Mouse (Mus musculus): Measurements from ENCODE around the gene Mtfp1. TPM values are rescaled to one million over a fixed set of nuclear protein-coding genes. Genes with fewer than 3 reads are reported as not detected.
A peak's percentile ranks its signal among the peaks of the same experiment; 100 is the strongest.
"Not testable (repeated sequence)": the region's sequence is repeated elsewhere in the genome, so short reads cannot be mapped to it uniquely, and the experiment has no call there.

Gene Mtfp1
- total RNA-seq, 4 experiments from 2014 or later: 37.5 to 49.4 (median 44.0) TPM

- no peak for DNase-seq (ENCODE audit: low spot score in 2 of 2)
Measured at GRCm38 (mm10) chr11:4115407-4115806, 20.2 kb upstream of the Mtfp1 start.

DNA sequence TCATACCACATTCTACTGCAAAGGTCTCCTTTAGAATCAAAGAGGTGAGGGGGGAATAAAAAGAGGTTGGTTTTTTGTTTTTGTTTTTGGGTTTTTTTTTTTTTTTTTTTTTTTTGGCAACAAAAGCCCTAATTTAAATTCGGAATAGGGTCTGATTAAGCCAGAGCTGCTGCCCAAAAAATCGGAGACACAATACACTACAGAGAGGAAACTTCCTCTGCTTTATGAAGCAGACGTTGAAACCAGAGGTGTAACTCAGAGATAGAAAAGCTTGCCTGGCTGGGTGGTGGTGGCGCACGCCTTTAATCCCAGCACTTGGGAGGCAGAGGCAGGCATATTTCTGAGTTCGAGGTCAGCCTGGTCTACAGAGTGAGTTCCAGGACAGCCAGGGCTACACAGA lies 19.3 kb upstream of the Mtfp1 start:
- not testable (repeated sequence) for DNase-seq (ENCODE audit: low spot score in 2 of 2)

GRCm38 (mm10) chr11:4113970-4114369 lies 18.7 kb upstream of the Mtfp1 start:
- DNase-seq (ENCODE audit: low spot score in 2 of 2): no peak

DNA sequence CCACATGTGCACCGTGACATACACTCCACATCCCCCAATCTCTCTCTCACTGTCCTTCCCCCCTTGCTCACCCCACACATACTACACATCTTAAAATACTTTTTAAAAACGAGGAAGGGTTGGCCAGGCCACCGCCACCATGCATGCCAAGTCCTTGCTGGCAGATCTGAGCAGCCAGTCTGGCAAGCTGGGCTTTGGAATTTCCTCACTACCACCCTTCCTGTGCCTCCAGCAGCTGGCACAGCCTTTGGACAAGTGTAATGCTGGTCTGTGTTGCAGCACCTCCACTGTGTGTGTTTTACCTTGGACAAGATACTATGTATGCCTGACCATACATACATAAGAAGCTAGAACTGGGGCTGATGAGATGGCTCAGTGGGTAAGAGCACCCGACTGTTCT lies 18.3 kb upstream of the Mtfp1 start:
- DNase-seq (ENCODE audit: low spot score in 2 of 2): no peak

- no peak for DNase-seq (ENCODE audit: low spot score in 2 of 2)
Measured at GRCm38 (mm10) chr11:4112861-4113260, 17.6 kb upstream of the Mtfp1 start.

DNA sequence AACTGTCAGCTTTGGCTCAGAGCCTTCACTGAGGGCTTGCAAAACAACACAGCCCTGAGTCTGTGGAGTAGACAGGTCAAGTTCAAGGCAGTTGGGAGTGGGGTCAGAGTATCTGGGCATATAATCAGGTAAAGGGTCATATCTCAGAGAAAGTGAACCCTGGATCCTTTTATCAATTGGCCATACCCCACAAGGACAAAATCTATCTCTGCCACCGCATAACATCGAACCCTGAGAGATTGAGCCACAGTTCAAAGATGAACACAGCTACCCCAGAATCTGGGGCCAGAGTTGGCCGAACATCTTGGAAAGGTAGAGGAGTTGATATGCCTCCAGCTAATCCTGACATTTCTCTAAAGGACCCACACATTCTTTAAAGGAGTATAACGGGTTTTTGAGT lies 16.8 kb upstream of the Mtfp1 start:
- no peak for DNase-seq (ENCODE audit: low spot score in 2 of 2)

GRCm38 (mm10) chr11:4108691-4109090 lies 13.4 kb upstream of the Mtfp1 start:
- no peak for DNase-seq (ENCODE audit: low spot score in 2 of 2)

DNA sequence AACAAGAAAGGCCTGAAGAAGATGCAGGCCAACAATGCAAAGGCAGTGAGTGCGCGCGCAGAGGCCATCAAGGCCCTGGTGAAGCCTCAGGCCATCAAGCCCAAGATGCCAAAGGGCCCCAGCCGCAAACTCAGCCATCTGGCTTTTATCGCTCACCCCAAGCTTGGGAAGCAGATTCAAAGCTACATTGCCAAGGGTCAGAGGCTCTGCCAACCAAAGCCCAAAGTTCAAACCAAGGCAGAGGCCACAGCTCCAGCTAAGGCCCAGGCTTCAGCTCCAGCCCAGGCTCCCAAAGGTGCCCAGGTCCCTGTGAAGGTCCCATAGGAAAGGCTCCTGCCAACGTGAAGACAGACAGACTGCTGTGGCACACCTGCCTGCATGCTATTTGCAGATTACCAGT lies 12.7 kb upstream of the Mtfp1 start:
- DNase-seq (ENCODE audit: low spot score in 2 of 2): not testable (repeated sequence)

GRCm38 (mm10) chr11:4105444-4105843 lies 10.2 kb upstream of the Mtfp1 start:
- no peak for DNase-seq (ENCODE audit: low spot score in 2 of 2)

DNA sequence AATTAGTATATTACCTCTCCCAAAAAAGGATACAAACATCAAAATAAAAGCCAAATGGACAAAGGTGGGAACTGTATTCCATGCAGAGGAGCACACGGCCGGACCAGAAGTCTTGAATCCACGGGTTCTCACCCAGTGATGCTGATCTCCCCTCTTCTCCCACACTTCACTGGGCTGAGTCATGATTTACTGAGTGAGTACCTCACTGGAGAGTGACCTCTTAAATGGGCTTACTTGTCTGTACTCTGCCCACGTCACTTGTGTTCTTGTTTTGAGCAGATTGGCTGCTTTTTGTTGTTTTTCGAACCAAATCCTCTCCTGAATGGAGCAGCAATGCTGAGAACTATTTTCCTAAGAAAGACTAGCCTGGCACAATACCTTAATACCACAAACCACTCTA lies 9.7 kb upstream of the Mtfp1 start:
- no peak for DNase-seq (ENCODE audit: low spot score in 2 of 2)

DNA sequence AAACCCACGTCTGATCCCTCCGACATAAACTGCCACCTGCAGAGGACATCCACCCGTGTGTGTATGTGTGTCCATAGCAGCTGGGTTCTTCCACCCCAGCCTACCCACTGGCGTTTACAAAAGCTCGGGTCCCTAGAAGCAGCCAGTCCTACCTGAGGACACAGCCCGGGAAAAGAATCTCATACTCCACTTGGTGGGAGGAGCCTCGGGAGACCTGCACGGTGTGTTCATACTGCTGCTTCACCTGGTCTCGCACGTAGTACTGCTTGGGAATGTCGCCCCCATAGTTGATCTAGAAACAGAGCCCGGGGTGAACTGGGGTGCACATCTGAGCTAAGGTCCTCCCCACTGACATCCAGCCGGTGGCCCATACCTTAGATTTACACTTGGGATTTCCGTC lies 8.3 kb upstream of the Mtfp1 start:
- no peak for DNase-seq (ENCODE audit: low spot score in 2 of 2)

DNA sequence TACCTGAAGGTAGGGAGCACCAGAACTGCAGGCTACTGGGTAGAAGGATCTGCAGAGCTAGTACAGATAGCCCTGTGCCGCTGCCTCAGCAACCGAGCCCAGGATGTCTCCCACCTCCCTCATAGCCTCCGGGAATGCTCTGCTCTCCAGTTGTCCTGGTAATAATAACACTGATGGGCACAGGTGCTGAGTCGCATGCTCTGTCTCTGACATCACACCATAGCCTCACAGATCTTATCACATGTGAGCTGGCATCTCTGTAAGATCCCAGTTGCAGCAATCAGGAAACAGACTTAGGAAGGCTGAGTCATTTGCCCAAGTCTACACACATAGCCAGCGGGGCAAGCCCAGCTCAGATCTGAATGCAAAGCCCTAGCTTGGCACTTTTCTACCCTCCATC lies 6.6 kb upstream of the Mtfp1 start:
- DNase-seq (ENCODE audit: low spot score in 2 of 2): no peak

GRCm38 (mm10) chr11:4099447-4099846 lies 4.2 kb upstream of the Mtfp1 start:
- no peak for DNase-seq (ENCODE audit: low spot score in 2 of 2)

- DNase-seq (ENCODE audit: low spot score in 2 of 2): no peak
Measured at GRCm38 (mm10) chr11:4098816-4099215, 3.6 kb upstream of the Mtfp1 start.

- no peak for DNase-seq (ENCODE audit: low spot score in 2 of 2)
Measured at GRCm38 (mm10) chr11:4098120-4098519, 2.9 kb upstream of the Mtfp1 start.

DNA sequence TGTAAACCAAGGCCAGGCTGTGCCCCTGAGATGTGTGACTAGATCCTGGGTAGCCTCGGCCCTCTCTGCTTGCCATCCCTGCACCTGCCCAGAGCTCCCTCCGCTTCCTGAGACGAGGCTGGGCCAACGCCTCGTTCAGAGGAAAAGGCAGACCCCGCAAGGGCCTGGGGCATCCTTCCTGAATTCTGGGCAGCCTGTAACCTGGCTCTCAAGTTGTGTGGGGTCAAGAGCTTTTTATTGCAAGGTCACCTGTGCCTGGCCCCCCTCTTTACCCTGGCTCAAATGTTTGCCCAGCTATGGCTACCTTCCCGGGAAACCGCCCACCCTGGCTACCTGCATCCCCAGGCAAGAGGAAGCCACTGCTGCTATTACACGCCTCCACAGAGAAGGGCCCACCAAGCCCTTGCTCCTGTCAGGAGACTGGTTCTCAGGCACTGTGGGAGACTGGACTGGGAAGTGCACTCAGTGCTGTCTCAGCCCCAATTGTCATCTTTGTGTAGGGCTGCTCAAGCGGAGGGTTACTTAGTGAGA lies 1.9 kb upstream of the Mtfp1 start:
- no peak for DNase-seq (ENCODE audit: low spot score in 2 of 2)

- DNase-seq (ENCODE audit: low spot score in 2 of 2): peak; percentile 98 to 99
Measured at GRCm38 (mm10) chr11:4096054-4096984, 1.1 kb upstream of the Mtfp1 start.

DNA sequence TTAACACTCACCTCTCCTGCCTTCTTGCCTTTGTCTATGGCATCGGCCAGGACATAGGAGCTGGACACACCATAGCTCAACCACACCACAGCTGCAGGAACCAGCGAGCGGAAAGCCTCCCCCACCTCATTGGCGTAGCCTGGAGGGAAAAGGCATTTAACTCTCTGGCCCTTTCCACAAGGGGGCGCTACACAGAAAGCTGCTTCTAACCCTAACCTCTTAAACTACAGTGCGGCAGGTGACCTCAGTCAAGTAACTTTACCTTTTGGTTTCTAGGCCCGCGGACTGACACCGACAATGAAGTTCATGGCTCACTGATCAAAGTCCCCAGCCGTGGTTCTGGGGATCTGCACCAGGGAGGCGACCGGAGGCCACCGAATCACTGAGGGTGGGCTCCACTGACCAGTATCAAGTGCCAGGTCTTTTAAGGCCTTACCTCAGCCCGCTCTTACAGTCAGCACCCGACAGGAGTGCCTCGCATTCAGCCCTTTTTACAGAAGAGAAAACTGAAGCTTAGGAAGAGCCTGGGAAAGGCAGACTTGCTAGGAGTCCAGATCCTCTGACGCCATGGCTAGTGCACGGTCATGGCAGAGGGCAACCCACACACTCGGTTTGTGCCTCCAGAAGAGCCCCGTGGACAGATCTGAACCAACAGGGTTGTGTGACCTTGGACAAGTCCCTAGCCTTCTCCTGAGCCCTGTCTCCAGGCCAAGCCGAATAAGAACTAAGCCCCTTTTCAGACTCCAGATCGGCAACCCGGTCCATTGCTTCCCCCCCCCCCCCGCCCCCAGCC lies 671 bp downstream of the Mtfp1 start:
- DNase-seq (ENCODE audit: low spot score in 2 of 2): peak; percentile 28 to 32

GRCm38 (mm10) chr11:4093459-4094377 lies 1.5 kb downstream of the Mtfp1 start:
- no peak for DNase-seq (ENCODE audit: low spot score in 2 of 2)

GRCm38 (mm10) chr11:4087267-4087666 lies 8.0 kb downstream of the Mtfp1 start:
- no peak for DNase-seq (ENCODE audit: low spot score in 2 of 2)

DNA sequence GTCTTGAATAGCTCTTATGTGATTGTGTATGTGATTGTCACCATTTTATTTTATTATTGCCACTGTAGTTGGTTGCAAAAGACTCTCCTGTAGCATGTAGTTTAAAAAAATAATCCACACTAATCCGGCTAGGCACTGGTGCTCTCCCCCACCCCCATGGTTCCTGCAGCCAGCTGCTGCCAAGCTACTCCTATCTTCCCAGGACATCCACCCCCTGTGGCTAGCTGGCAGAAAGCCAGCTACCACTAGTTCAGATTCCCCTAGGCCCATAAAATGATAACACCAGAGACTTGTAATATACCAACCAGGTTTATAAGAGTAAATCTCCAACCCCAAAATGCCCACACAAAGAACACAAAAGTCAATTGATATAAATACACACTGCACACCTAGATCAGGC lies 9.0 kb downstream of the Mtfp1 start:
- DNase-seq (ENCODE audit: low spot score in 2 of 2): no peak

Data from gastrocnemius, adult 8-10 months (tissue).